Mouse (Mus musculus) CH12.LX (cell line): ENCODE results near the gene Arhgap18.

ENCODE experiments used
- BHLHE40 ChIP-seq: IDR thresholded peaks from 2 replicates; pipeline ENCODE4 v1.6.1; 2011; ENCODE audit warnings: mild to moderate bottlenecking, low read depth, low read length, improper control_type of control experiment
- CTCF ChIP-seq, 2 experiments: IDR thresholded peaks in 1 of 2; conservative IDR thresholded peaks in 1 of 2; 2 replicates each; pipeline ENCODE4 v1.5.1; 2011 to 2012; ENCODE audit warnings: low read depth in 2 of 2, low read length in 2 of 2, improper control_type of control experiment in 1 of 2, inconsistent platforms in 1 of 2, mild to moderate bottlenecking in 1 of 2, moderate library complexity in 1 of 2
- EP300 ChIP-seq: IDR thresholded peaks from 2 replicates; pipeline ENCODE4 v1.6.1; 2011; ENCODE audit warnings: low read length, improper control_type of control experiment
- MAX ChIP-seq: IDR thresholded peaks from 2 replicates; pipeline ENCODE4 v1.6.1; 2011; ENCODE audit warnings: low read length, improper control_type of control experiment
- MYC ChIP-seq: IDR thresholded peaks from 2 replicates; pipeline ENCODE4 v1.6.1; 2011; ENCODE audit warnings: low read depth, mild to moderate bottlenecking, improper control_type of control experiment, low read length
- POLR2A ChIP-seq: IDR thresholded peaks from 2 replicates; pipeline ENCODE4 v1.6.1; 2011; ENCODE audit warnings: low read depth, mild to moderate bottlenecking, improper control_type of control experiment, low read length
- TBP ChIP-seq: conservative IDR thresholded peaks from 2 replicates; pipeline ENCODE4 v1.6.1; 2011; ENCODE audit warnings: low read depth, low read length, improper control_type of control experiment
- UBTF ChIP-seq: IDR thresholded peaks from 2 replicates; pipeline ENCODE4 v1.6.1; 2012; ENCODE audit warnings: low read depth, mild to moderate bottlenecking, inconsistent platforms, low read length, improper control_type of control experiment, moderate library complexity
- USF1 ChIP-seq: IDR thresholded peaks from 2 replicates; pipeline ENCODE4 v1.6.1; 2014; ENCODE audit warnings: low read depth, mild to moderate bottlenecking, inconsistent platforms, low read length, improper control_type of control experiment

DNA sequence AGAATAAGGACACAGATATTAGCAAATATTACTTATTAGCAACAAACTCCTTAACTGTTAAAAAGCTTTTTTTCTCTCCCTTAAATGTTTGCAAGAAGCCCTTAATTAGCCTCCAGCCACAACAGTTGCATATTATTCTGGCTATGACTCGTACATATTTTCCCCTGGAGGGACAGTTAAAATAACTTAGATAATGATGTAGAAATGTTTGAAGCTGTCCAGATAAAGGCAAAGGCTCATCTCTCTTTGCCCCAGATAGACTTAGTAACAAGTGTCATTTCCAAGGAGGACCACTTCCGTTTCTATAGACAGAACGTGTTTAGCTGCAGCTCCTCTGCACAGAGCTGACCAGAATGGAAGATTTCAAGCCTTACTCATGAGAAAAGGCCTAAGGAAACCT is 14.0 kb downstream of the Arhgap18 start:
- TF ChIP-seq MAX = no peak
- no peak for TF ChIP-seq POLR2A
- TF ChIP-seq CTCF (conservative IDR thresholded peaks at IDR 0.05 in 1 of 2, IDR thresholded peaks at IDR 0.05 in 1 of 2; ENCODE audit: low read depth in 2 of 2, low read length in 2 of 2) = no peak
- no peak for TF ChIP-seq USF1
- no peak for TF ChIP-seq TBP
- no peak for TF ChIP-seq EP300
- no peak for TF ChIP-seq MYC
- no peak for TF ChIP-seq BHLHE40
- TF ChIP-seq UBTF = no peak
